Mouse (Mus musculus) cortical plate, adult 2 months (tissue): ENCODE measurements at regions not wholly inside any gene's neighbourhood (a gene's known extent, or its start where the extent isn't known, plus 50 kb on each side); places are given as distances from the start of the nearest gene placed in this dataset.

Experiments
- CTCF ChIP-seq: fragments of 200-500 bp; IDR thresholded peaks from 2 replicates; pipeline ENCODE4 v1.5.1; 2011; ENCODE audit warnings: mild to moderate bottlenecking, control low read depth, low read length; ENCODE audit not compliant: insufficient read depth; ENCODE audit errors: extremely low read depth
- POLR2A ChIP-seq: fragments of 200-500 bp; IDR thresholded peaks from 2 replicates; pipeline ENCODE4 v1.6.1; 2011; ENCODE audit warnings: mild to moderate bottlenecking, low read length, control low read depth; ENCODE audit not compliant: insufficient read depth; ENCODE audit errors: extremely low read depth

GRCm38 (mm10) chr11:22632314-22632700 is 120.4 kb downstream of the Tmem17 start:
- TF ChIP-seq CTCF (no peak), POLR2A (no peak)
